Mouse (Mus musculus) heart, postnatal 0 days (tissue): ENCODE data around the gene Plk5. TPM values are rescaled to one million over a fixed set of nuclear protein-coding genes. Genes with fewer than 3 reads are reported as not detected.

ENCODE experiments used
- ATAC-seq: fragments of 200-750 bp; cut with Nextera tagmentation; 2 replicates; pipeline ENCODE4 v1.8.0; 2017; ENCODE audit warnings: low read depth, moderate number of reproducible peaks, moderate library complexity; ENCODE audit not compliant: insufficient read depth
- DNase-seq: peaks from one replicate; pipeline ENCODE4 v3.0.0-alpha.2; 2016; ENCODE audit warnings: low spot score
- H3K27ac ChIP-seq: fragments of 300-500 bp; sonication (generic); 2 replicates; pipeline ENCODE4 v1.5.1; 2014; ENCODE audit warnings: low read depth, mild to moderate bottlenecking
- H3K27me3 ChIP-seq: fragments of 300-500 bp; sonication (generic); 2 replicates; pipeline ENCODE4 v1.6.1; 2014; ENCODE audit warnings: low read length, mixed read lengths; ENCODE audit not compliant: control insufficient read depth, insufficient read depth
- H3K36me3 ChIP-seq: fragments of 300-500 bp; sonication (generic); replicated peaks from 2 replicates; pipeline ENCODE4 v1.6.1; 2014; ENCODE audit warnings: low read length, mixed read lengths; ENCODE audit not compliant: control insufficient read depth, insufficient read depth
- H3K4me1 ChIP-seq: fragments of 300-500 bp; sonication (generic); 2 replicates; pipeline ENCODE4 v1.6.1; 2014; ENCODE audit warnings: antibody characterized with exemption; ENCODE audit not compliant: control insufficient read depth, insufficient read depth
- H3K4me2 ChIP-seq: fragments of 300-500 bp; sonication (generic); 2 replicates; pipeline ENCODE4 v1.6.1; 2014; ENCODE audit warnings: low read depth, mild to moderate bottlenecking, low read length, moderate library complexity
- H3K4me3 ChIP-seq: fragments of 300-500 bp; sonication (generic); 2 replicates; pipeline ENCODE4 v1.5.1; 2014; ENCODE audit warnings: low read depth, low read length
- H3K9ac ChIP-seq: fragments of 300-500 bp; sonication (generic); replicated peaks from 2 replicates; pipeline ENCODE4 v1.6.1; 2014; ENCODE audit warnings: low read depth, low read length, mixed read lengths
- H3K9me3 ChIP-seq: fragments of 300-500 bp; sonication (generic); replicated peaks from 2 replicates; pipeline ENCODE4 v1.6.1; 2016; ENCODE audit warnings: low read length; ENCODE audit not compliant: control insufficient read depth
- CTCF ChIP-seq: IDR thresholded peaks from 2 replicates; pipeline ENCODE4 v1.5.1; 2016; ENCODE audit warnings: antibody characterized with exemption, control low read depth, low read depth
- EP300 ChIP-seq: IDR thresholded peaks from 2 replicates; pipeline ENCODE4 v1.6.1; 2016; ENCODE audit warnings: antibody characterized with exemption, low read depth
- WGBS: fragments of 180-500 bp; shearing (Covaris S2); extraction: QIAGEN DNeasy Blood & Tissue Kit; methylation state at CpG from one replicate; pipeline ENCODE4 v1.1.7; 2014; 5-methylcytosine and 5-hydroxymethylcytosine counted together
- polyA plus RNA-seq: library from polyadenylated mRNA; unstranded; fragments of >200 nt; fragmentation: Nextera tagmentation; extraction: Ambion mirVana; gene quantifications from 2 replicates; pipeline ENCODE4 v1.2.1, GENCODE M21; 2015
- total RNA-seq: library from RNA; depleted of rRNA; stranded (reverse); fragments of >200 nt; gene quantifications from 2 replicates; pipeline ENCODE4 v1.2.3, GENCODE M21; 2014; ENCODE audit warnings: low replicate concordance

Plk5 gene
- total and polyA plus RNA-seq, 2 experiments from 2014 or later = 0.05 to 1.7 TPM

DNA sequence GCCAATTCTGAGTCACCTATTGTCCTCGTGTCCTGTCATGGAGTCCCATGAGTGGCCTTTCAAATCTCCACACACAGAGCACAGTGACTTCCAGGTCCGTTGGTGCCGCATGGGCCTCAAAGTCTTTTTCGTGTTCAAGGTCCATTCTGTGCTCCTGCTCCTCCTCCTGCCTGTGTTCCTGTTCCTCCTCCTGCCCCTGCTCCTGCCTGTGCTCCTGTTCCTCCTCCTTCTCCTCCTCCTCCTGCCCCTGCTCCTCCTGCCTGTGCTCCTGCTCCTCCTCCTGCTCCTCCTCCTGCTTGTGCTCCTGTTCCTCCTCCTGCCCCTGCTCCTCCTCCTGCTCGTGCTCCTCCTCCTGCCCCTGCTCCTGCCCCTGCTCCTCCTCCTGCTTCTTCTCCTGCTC is 11.7 kb downstream of the Plk5 start:
- H3K9ac ChIP-seq = no peak overlapping the region
- peaks cover 22% of the 10 kb centered on the region for H3K27me3 ChIP-seq
- DNase-seq (no peak), ATAC-seq (no peak)
- H3K36me3 ChIP-seq = no peaks in the 10 kb centered on the region
- H3K27ac ChIP-seq = no peak overlapping the region
- no peak overlapping the region for H3K4me2 ChIP-seq
- no peak overlapping the region for H3K4me3 ChIP-seq
- 50% methylated on average over 5 of the region's 5 CpGs for WGBS
- H3K4me1 ChIP-seq = no peaks in the 10 kb centered on the region
- H3K9me3 ChIP-seq = no peaks in the 10 kb centered on the region
- no peak for TF ChIP-seq EP300
- no peak for TF ChIP-seq CTCF

DNA sequence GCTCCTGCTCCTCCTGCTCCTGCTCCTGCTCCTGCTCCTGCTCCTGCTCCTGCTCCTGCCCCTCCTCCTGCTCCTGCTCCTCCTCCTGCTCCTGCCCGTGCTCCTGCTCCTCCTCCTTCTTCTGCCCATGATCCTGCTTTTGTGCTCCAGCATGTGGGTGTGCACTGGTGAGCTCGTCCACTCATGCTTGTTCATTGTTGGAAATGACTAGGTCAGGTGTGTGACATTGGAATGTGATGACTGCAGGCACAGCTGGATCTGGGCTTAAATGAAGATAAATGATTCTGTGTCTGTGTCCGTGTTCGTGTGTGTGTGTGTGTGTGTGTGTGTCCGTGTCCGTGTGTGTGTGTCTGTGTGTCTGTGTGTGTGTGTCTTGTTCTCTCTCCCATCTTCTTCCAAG is 12.1 kb downstream of the Plk5 start:
- Histone ChIP-seq H3K9ac (no peak overlapping the region), H3K27me3 (peaks cover 23% of the 10 kb centered on the region), H3K9me3 (no peaks in the 10 kb centered on the region), H3K27ac (no peak overlapping the region), H3K4me1 (no peaks in the 10 kb centered on the region), H3K36me3 (no peaks in the 10 kb centered on the region), H3K4me2 (no peak overlapping the region), H3K4me3 (no peak overlapping the region)
- TF ChIP-seq CTCF (no peak), EP300 (no peak)
- DNase-seq (no peak), ATAC-seq (no peak)
- 86% methylated on average over 6 of the region's 6 CpGs for WGBS

DNA sequence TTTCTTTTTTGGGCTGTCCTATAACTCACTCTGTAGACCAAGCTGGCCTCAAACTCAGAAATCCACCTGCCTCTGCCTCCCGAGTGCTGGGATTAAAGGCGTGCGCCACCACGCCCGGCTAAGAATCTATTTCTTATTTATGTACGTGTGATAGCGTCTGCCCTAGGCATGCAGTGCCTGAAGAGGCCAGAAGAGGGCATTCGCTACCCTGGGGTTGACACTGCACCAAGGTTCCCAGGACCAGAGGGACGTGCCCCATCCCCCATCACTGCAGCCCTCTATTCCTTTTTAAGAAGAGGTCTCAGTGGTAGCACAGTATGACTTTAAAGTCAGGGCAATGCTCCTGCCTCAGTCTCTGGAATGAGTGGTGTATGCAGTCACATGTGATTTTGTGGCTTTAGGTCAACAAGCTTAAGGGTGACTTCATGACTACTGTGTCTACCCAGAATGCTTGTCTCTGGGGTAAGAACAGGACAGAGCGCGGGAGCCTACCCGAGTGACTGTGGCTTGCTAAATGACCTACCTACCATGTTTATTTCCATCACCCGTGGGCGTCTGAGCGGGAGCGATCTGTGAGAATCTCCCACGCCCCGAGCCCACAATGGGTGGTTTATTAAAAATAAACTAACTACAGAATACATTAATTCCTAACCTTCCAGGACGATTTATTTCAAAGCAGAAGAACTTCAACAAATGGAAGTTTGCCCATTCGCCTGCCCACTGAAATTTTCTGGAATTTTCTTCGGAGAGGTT is 13.9 kb downstream of the Plk5 start:
- DNase-seq (no peak), ATAC-seq (no peak)
- H3K4me2 ChIP-seq = no peak overlapping the region
- no peaks in the 10 kb centered on the region for H3K4me1 ChIP-seq
- H3K9ac ChIP-seq = no peak overlapping the region
- H3K27me3 ChIP-seq = 0 out of 2 replicates have a peak, but pooled peaks cover 12% of the 10 kb centered on the region
- 78% methylated on average over 21 of the region's 21 CpGs for WGBS
- H3K36me3 ChIP-seq = no peaks in the 10 kb centered on the region
- TF ChIP-seq EP300 = no peak
- TF ChIP-seq CTCF = no peak
- no peak overlapping the region for H3K27ac ChIP-seq
- no peaks in the 10 kb centered on the region for H3K9me3 ChIP-seq
- H3K4me3 ChIP-seq = no peak overlapping the region

GRCm38 (mm10) chr10:80371411-80371966 is 15.2 kb downstream of the Plk5 start:
- H3K9ac ChIP-seq = no peak overlapping the region
- H3K36me3 ChIP-seq = no peaks in the 10 kb centered on the region
- no peak for DNase-seq
- 7% methylated on average over 12 of the region's 12 CpGs for WGBS
- H3K27ac ChIP-seq = no peak overlapping the region
- no peak overlapping the region for H3K4me3 ChIP-seq
- H3K27me3 ChIP-seq = 0 out of 2 replicates have a peak, but pooled peaks cover 8% of the 10 kb centered on the region
- TF ChIP-seq CTCF (no peak), EP300 (no peak)
- H3K9me3 ChIP-seq = no peaks in the 10 kb centered on the region
- ATAC-seq = no peak
- no peaks in the 10 kb centered on the region for H3K4me1 ChIP-seq
- no peak overlapping the region for H3K4me2 ChIP-seq

DNA sequence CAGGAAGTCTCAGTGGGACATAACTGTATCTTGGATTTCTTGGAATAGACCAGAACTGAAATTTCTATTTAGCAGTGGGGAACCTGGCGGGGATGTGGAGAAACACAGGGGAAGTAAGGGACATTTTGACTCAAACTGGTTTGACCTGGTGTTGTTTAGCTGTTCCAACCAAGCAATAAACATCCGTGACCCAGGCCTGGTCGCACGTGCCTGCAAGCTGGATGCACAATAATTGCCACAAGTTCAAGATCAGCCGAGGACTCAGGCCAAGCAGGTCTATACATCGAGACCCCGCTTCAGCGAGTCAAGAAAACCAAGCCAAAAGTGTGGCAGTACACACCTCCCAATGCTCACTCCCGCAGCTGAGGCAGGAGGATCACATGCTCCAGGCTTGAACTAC is 15.7 kb downstream of the Plk5 start:
- DNase-seq (no peak), ATAC-seq (no peak)
- TF ChIP-seq EP300 = no peak
- TF ChIP-seq CTCF = no peak
- Histone ChIP-seq H3K36me3 (no peaks in the 10 kb centered on the region), H3K9me3 (no peaks in the 10 kb centered on the region), H3K4me2 (no peak overlapping the region), H3K9ac (no peak overlapping the region), H3K27me3 (0 out of 2 replicates have a peak, but pooled peaks cover 8% of the 10 kb centered on the region), H3K4me1 (no peaks in the 10 kb centered on the region), H3K4me3 (no peak overlapping the region), H3K27ac (no peak overlapping the region)
- 61% methylated on average over 9 of the region's 9 CpGs for WGBS
